Mouse (Mus musculus): Measurements from ENCODE around the gene Aldh3b1.

GRCm38 (mm10) chr19:3880054-3880848, 49.4 kb downstream of the Aldh3b1 start:
- TF ChIP-seq GATA1 (IDR thresholded peaks at IDR 0.05; ENCODE audit: borderline replicate concordance, low read length): no peak
- no peak for TF ChIP-seq FLI1 (IDR thresholded peaks at IDR 0.05; ENCODE audit: low read length)

Measured in megakaryocyte, embryonic 14.5 days (primary cell).